Mouse (Mus musculus) kidney, embryonic 15.5 days (tissue): Measurements from ENCODE around the gene Gm21970. TPM values are rescaled to one million over a fixed set of nuclear protein-coding genes. Genes with fewer than 3 reads are reported as not detected.

Source experiments
- ATAC-seq: fragments of 200-750 bp; cut with Nextera tagmentation; replicated peaks from 2 replicates; pipeline ENCODE4 v1.8.0; 2017; ENCODE audit warnings: moderate TSS enrichment; ENCODE audit not compliant: low FRiP score
- H3K27ac ChIP-seq: fragments of 300-500 bp; sonication (generic); 2 replicates; pipeline ENCODE4 v1.5.1; 2015; ENCODE audit warnings: mild to moderate bottlenecking, inconsistent platforms
- H3K27me3 ChIP-seq: fragments of 300-500 bp; sonication (generic); 2 replicates; pipeline ENCODE4 v1.6.1; 2015; ENCODE audit warnings: inconsistent platforms
- H3K36me3 ChIP-seq: fragments of 300-500 bp; sonication (generic); 2 replicates; pipeline ENCODE4 v1.6.1; 2015; ENCODE audit warnings: inconsistent platforms
- H3K4me1 ChIP-seq: fragments of 300-500 bp; sonication (generic); 2 replicates; pipeline ENCODE4 v1.6.1; 2015; ENCODE audit warnings: inconsistent platforms
- H3K4me2 ChIP-seq: fragments of 300-500 bp; sonication (generic); 2 replicates; pipeline ENCODE4 v1.6.1; 2015; ENCODE audit warnings: moderate library complexity, mild to moderate bottlenecking, inconsistent platforms
- H3K4me3 ChIP-seq: fragments of 300-500 bp; sonication (generic); replicated peaks from 2 replicates; pipeline ENCODE4 v1.5.1; 2015; ENCODE audit warnings: mild to moderate bottlenecking, inconsistent platforms
- H3K9ac ChIP-seq: fragments of 300-500 bp; sonication (generic); 2 replicates; pipeline ENCODE4 v1.6.1; 2015; ENCODE audit warnings: mild to moderate bottlenecking, inconsistent platforms
- H3K9me3 ChIP-seq: fragments of 300-500 bp; sonication (generic); replicated peaks from 2 replicates; pipeline ENCODE4 v1.6.1; 2016; ENCODE audit warnings: inconsistent platforms
- WGBS: fragments of 180-500 bp; shearing (Covaris S2); methylation state at CpG from one replicate; pipeline ENCODE4 v1.1.7; 2015; ENCODE audit warnings: mixed read lengths; 5-methylcytosine and 5-hydroxymethylcytosine counted together
- polyA plus RNA-seq: library from polyadenylated mRNA; unstranded; fragments of >200 nt; fragmentation: Nextera tagmentation; extraction: Ambion mirVana; gene quantifications from 2 replicates; pipeline ENCODE4 v1.2.1, GENCODE M21; 2015

Gm21970 gene
- polyA plus RNA-seq, 1 experiment from 2014 or later: not detected

GRCm38 (mm10) chr16:91373473-91374252 is 17.9 kb upstream of the Gm21970 start:
- no peaks in the 10 kb centered on the region for H3K9me3 ChIP-seq
- H3K4me3 ChIP-seq: peak overlapping the region; percentile 93
- peak; percentile 2; the same call in 1 of the 2 replicates for ATAC-seq
- H3K27ac ChIP-seq: peak overlapping the region; percentile 97
- H3K4me2 ChIP-seq: peak overlapping the region; percentile 70
- H3K4me1 ChIP-seq: peaks cover 25% of the 10 kb centered on the region
- H3K27me3 ChIP-seq: no peaks in the 10 kb centered on the region
- WGBS: 30% methylated on average over 13 of the region's 13 CpGs
- peaks cover 8% of the 10 kb centered on the region; the same call in 1 of the 2 replicates for H3K36me3 ChIP-seq
- H3K9ac ChIP-seq: peak overlapping the region; percentile 96

DNA sequence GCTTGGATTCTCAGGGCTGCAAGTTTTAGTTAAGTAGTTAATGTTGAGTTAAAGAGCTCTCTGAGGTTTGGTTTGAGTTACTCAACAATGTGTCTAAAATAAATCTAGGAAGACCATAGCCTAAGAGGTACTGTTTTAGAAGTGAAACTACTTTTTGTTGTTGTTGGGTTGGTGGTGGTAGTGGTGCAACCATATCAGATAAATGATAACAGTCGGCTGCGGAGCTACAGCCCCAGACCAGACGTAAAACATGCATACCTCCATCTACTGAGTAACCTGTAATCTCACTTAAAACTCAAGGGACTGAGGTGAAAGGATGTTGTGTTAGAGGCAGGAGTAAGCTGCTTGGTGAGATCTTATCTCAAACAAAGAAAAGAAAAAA is 17.3 kb upstream of the Gm21970 start:
- WGBS: 75% methylated on average over 3 of the region's 3 CpGs
- no peak overlapping the region for H3K27ac ChIP-seq
- H3K4me2 ChIP-seq: peak overlapping the region; percentile 70

GRCm38 (mm10) chr16:91376701-91377100 is 14.8 kb upstream of the Gm21970 start:
- Histone ChIP-seq H3K4me3 (no peak overlapping the region), H3K9ac (no peak overlapping the region), H3K27me3 (no peaks in the 10 kb centered on the region), H3K4me1 (peaks cover 41% of the 10 kb centered on the region), H3K4me2 (no peak overlapping the region), H3K9me3 (no peaks in the 10 kb centered on the region), H3K27ac (no peak overlapping the region), H3K36me3 (peaks cover 8% of the 10 kb centered on the region; the same call in 1 of the 2 replicates)
- ATAC-seq: no peak
- WGBS: 96% methylated on average over 10 of the region's 10 CpGs

More for the DNA sequence above, 17.3 kb upstream of the Gm21970 start:
- H3K27me3 ChIP-seq: no peaks in the 10 kb centered on the region
- H3K4me1 ChIP-seq: peaks cover 31% of the 10 kb centered on the region
- H3K36me3 ChIP-seq: peaks cover 8% of the 10 kb centered on the region; the same call in 1 of the 2 replicates
- H3K9ac ChIP-seq: 0 out of 2 replicates have a peak overlapping the region, but pooled peaks have one; percentile 96
- H3K4me3 ChIP-seq: peak overlapping the region; percentile 93
- H3K9me3 ChIP-seq: no peaks in the 10 kb centered on the region
- ATAC-seq: no peak

DNA sequence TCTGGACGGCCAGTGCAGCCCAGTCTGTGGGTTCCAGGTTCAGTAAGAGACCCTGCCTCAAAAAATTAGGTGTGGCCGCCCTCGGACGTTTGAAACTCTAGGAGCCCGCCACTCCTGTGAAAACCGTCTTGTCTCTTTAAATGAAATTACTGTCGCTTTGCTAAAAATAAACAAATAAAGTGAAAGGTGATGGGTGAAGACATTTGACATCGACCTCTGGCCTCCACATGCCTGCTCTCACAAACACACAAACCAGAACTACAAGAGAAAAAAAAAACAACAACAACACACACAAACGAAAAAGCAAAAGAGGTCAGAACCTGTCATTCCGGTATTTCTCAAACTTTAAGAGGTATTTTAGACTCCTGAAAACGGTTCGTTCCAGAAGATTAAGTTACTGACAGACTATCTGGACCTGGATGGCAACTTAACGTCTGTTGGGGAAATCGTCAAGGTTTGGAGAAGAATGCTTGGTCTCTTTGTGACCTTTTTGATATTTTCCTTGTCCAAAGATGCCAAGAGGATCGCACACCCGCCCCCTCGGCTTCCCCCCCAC is 13.0 kb upstream of the Gm21970 start:
- Histone ChIP-seq H3K9ac (no peak overlapping the region), H3K36me3 (peaks cover 13% of the 10 kb centered on the region), H3K4me3 (0 out of 2 replicates have a peak overlapping the region, but pooled peaks have one; percentile 11), H3K27ac (peak overlapping the region; percentile 71), H3K4me2 (peak overlapping the region; percentile 42), H3K4me1 (peaks cover 36% of the 10 kb centered on the region), H3K27me3 (no peaks in the 10 kb centered on the region), H3K9me3 (no peaks in the 10 kb centered on the region)
- 24% methylated on average over 17 of the region's 17 CpGs for WGBS
- ATAC-seq: no peak

DNA sequence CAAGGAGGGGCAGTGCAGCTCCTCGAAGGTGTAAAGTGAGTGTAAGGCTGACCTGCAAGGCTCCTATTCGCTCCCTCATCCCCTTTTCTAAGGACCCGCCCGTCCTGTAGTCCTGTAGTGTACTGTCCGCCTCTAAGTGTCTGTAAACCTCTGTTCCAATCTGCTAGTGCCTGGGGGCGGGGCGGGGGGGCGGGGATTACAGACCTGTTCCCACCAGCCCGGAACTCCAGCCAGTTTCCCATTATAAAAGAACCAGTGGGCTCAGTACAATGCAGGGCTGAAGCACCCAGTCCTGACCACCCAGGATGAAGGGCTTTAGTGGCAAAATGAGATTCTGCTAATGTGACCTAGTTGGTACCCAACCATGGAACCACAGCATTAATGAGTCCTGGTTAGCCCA is 12.5 kb upstream of the Gm21970 start:
- WGBS: 26% methylated on average over 9 of the region's 9 CpGs
- H3K4me3 ChIP-seq: 0 out of 2 replicates have a peak overlapping the region, but pooled peaks have one; percentile 11
- peak overlapping the region; percentile 42 for H3K4me2 ChIP-seq
- H3K9ac ChIP-seq: no peak overlapping the region
- peaks cover 18% of the 10 kb centered on the region for H3K36me3 ChIP-seq
- no peaks in the 10 kb centered on the region for H3K27me3 ChIP-seq
- peaks cover 31% of the 10 kb centered on the region for H3K4me1 ChIP-seq
- H3K27ac ChIP-seq: peak overlapping the region; percentile 71
- H3K9me3 ChIP-seq: no peaks in the 10 kb centered on the region
- ATAC-seq: peak; percentile 63

DNA sequence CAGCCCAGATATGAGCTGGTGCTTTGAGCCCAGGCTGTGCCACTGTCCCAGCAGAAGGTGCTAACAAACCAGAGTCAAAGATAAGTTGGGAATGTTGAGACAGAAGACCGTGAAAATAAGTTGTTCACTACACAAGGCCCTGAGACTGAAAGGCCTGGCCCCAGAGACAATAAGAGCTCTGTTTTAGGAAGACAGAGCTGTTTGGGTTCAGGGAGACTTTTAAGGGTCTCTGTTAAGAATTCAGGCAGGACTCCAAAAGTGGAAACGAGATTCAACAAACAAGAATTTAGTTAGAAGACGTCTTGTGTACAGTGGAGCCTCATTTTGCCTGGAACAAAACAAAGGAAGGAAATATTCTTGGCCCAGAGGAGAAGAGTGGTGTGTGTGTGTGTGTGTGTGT is 12.1 kb upstream of the Gm21970 start:
- ATAC-seq: peak; percentile 26; the same call in 1 of the 2 replicates
- Histone ChIP-seq H3K27ac (peak overlapping the region; percentile 71), H3K4me2 (peak overlapping the region; percentile 42; the same call in 1 of the 2 replicates), H3K36me3 (peaks cover 22% of the 10 kb centered on the region), H3K9ac (no peak overlapping the region), H3K4me1 (peaks cover 29% of the 10 kb centered on the region), H3K4me3 (no peak overlapping the region), H3K9me3 (no peaks in the 10 kb centered on the region), H3K27me3 (no peaks in the 10 kb centered on the region)
- WGBS: 48% methylated on average over 3 of the region's 3 CpGs

- Histone ChIP-seq H3K4me1 (peaks cover 29% of the 10 kb centered on the region), H3K27me3 (no peaks in the 10 kb centered on the region), H3K4me3 (no peak overlapping the region), H3K27ac (peak overlapping the region; percentile 45; the same call in 1 of the 2 replicates), H3K36me3 (peaks cover 26% of the 10 kb centered on the region), H3K9ac (no peak overlapping the region), H3K4me2 (no peak overlapping the region), H3K9me3 (no peaks in the 10 kb centered on the region)
- no peak for ATAC-seq
- 76% methylated on average over 5 of the region's 5 CpGs for WGBS
Measured at GRCm38 (mm10) chr16:91380151-91380550, 11.4 kb upstream of the Gm21970 start.

- Histone ChIP-seq H3K9me3 (no peaks in the 10 kb centered on the region), H3K36me3 (peaks cover 27% of the 10 kb centered on the region), H3K4me1 (peaks cover 38% of the 10 kb centered on the region), H3K27me3 (no peaks in the 10 kb centered on the region), H3K9ac (no peak overlapping the region), H3K27ac (no peak overlapping the region), H3K4me2 (no peak overlapping the region), H3K4me3 (no peak overlapping the region)
- 84% methylated on average over 4 of the region's 4 CpGs for WGBS
- no peak for ATAC-seq
Measured at GRCm38 (mm10) chr16:91381606-91382005, 9.9 kb upstream of the Gm21970 start.

- Histone ChIP-seq H3K9me3 (no peaks in the 10 kb centered on the region), H3K4me2 (no peak overlapping the region), H3K4me1 (peaks cover 38% of the 10 kb centered on the region), H3K9ac (no peak overlapping the region), H3K27me3 (no peaks in the 10 kb centered on the region), H3K27ac (no peak overlapping the region), H3K36me3 (peaks cover 31% of the 10 kb centered on the region), H3K4me3 (no peak overlapping the region)
- ATAC-seq: no peak
- 91% methylated on average over 9 of the region's 9 CpGs for WGBS
Measured at GRCm38 (mm10) chr16:91382261-91382790, 9.2 kb upstream of the Gm21970 start.

- no peak for ATAC-seq
- Histone ChIP-seq H3K9ac (no peak overlapping the region), H3K27me3 (no peaks in the 10 kb centered on the region), H3K9me3 (no peaks in the 10 kb centered on the region), H3K4me3 (no peak overlapping the region), H3K27ac (0 out of 2 replicates have a peak overlapping the region, but pooled peaks have one; percentile 0), H3K36me3 (peaks cover 45% of the 10 kb centered on the region), H3K4me2 (no peak overlapping the region), H3K4me1 (peaks cover 23% of the 10 kb centered on the region)
- WGBS: 65% methylated on average over 4 of the region's 4 CpGs
Measured at GRCm38 (mm10) chr16:91384221-91384620, 7.3 kb upstream of the Gm21970 start.

DNA sequence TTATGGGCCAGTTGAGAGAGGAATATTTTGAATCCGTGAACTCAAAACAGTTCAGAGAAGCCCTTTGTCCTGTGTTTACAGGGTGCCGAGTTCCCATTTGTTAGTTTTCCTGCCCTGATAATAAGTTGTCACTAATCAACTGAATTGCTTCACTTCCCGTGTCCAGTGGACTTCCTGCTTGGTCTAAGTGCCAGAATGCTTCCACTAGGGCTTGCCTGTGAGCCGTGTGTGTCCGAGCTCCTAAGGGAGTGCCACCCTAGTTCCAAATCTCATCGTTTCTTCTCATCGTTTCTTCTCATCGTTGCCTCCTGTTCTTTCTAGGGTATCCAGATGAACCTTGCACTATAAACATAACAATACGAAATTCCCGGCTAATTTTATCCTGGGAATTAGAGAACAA is 5.9 kb upstream of the Gm21970 start:
- Histone ChIP-seq H3K27ac (peak overlapping the region; percentile 54), H3K27me3 (no peaks in the 10 kb centered on the region), H3K9me3 (0 out of 2 replicates have a peak, but pooled peaks cover 5% of the 10 kb centered on the region), H3K36me3 (peaks cover 55% of the 10 kb centered on the region), H3K4me3 (no peak overlapping the region), H3K9ac (no peak overlapping the region), H3K4me1 (peaks cover 15% of the 10 kb centered on the region), H3K4me2 (no peak overlapping the region)
- ATAC-seq: 0 out of 2 replicates have a peak, but pooled peaks have one; percentile 25
- 25% methylated on average over 10 of the region's 10 CpGs for WGBS
